Mouse (Mus musculus) adrenal gland (tissue): ENCODE measurements around the gene Kctd15.

Experiments used
- intact Hi-C: fragments of 180-260 bp; cut with DNase I; formaldehyde crosslinking; loops from one replicate; pipeline ENCODE4 v1.15.1; 2025

Kctd15 gene

GRCm38 (mm10) chr7:34669336-34669735, 12.8 kb upstream of the Kctd15 start:
- intact Hi-C loops = no loop called here

DNA sequence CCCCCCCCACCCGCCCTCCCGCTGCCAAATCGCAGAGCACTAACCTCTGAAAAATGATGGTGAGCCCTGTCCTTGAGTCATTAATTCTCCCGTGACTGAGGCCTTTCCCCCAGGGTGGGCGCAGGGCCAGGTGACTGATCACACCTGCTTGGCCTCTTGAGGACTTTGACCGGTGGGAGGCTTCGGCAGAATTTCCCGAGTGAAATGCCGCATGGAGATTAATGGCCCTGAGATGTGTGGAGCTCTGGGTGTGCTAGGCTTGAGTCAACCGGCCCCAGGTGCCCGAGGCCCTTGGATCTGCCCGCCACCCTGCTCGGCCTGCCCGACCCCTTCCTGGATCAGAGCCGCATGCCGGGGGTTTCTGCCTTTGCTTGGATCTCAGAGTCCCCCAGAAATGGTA, 11.3 kb upstream of the Kctd15 start:
- intact Hi-C loops = no loop called here

- intact Hi-C loops = no loop called here
Measured at GRCm38 (mm10) chr7:34663145-34663544, 6.6 kb upstream of the Kctd15 start.

GRCm38 (mm10) chr7:34662227-34662626, 5.7 kb upstream of the Kctd15 start:
- intact Hi-C loops = no loop called here

DNA sequence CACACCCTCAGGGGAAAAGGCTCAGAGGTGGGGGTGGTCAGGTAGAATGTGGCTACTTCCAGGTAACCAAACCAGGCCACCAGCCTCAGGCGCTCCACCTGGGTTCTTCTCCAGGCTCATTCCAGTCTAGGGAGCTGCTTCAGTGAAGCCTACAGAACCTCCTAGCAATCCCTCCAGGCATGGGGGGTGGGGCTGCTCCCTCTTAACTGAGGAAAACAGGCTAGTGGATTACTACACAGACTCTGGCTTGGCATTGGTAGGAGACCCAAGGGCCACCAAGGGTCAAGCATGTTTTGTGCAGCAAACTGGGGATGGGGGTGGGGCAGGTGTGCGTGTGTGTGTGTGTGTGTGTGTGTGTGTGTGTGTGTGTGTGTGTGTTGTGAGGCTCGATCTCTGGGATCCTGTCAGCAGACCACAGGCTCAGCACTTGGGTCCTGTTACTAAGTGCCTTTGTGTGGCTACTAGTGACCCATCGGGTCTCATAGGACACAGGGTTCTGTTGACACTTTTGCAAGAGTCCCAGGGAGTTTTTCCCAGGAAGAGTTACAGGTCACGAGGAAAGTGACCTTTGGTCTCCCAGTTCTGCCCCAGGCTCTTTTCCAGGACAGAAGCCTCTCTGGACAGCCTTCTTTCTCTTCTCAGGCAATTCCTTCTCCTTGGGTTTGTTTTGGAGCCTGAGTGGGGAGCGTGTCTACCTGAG, 3.0 kb upstream of the Kctd15 start:
- intact Hi-C loops = loop anchor here (5.0 kb wide), 2 partner anchors 167 to 252 kb away; no protein-coding TSS in a partner anchor

- intact Hi-C loops = loop anchor here (5.0 kb wide), 2 partner anchors 163 to 248 kb away; no protein-coding TSS in a partner anchor
Measured at GRCm38 (mm10) chr7:34655086-34655839, 1.3 kb downstream of the Kctd15 start.

- intact Hi-C loops = loop anchor here (5.0 kb wide), 3 partner anchors 37 to 247 kb away; no protein-coding TSS in a partner anchor
Measured at GRCm38 (mm10) chr7:34654441-34655085, 2.0 kb downstream of the Kctd15 start.

DNA sequence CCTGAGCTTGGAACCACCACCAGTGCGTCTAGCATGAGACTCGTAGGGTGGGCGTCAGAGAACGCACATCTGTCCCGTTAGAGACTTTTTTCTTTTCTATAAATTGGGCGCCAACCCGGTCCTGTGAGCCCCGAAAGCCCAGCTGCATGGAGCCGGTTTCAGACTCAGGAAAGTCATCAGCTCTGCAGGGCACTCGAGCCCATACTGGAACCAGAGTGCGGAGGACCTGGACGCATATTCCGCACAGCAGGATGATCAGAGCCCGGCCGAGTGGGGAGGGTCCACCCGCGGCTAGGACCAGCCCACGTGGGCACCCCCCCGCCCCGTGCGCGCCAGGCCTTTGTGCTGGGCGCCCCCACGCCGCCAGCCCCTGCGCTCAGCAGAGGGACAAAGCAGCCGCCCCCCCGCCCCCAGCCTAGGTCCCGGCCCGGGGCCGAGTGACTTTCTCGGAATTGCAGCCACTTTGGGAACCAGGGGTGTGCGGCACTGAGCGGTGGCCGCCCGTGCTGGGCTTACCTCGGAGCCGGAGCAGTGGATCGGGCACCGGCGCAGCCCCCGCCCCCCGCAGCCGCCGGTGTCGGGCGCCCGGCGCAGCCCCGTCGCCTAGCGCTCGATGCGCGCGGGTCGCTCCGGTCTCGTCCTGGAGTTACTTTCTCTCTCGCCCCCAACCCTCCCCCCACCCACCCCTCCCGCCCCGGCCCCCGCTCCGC, 2.6 kb downstream of the Kctd15 start:
- intact Hi-C loops = loop anchor here (5.0 kb wide), 1 partner anchor 37 kb away; no protein-coding TSS in a partner anchor

- intact Hi-C loops = loop anchor here (5.0 kb wide), 1 partner anchor 36 kb away; no protein-coding TSS in a partner anchor
Measured at GRCm38 (mm10) chr7:34652751-34653502, 3.6 kb downstream of the Kctd15 start.

- intact Hi-C loops = loop anchor here (5.0 kb wide), 1 partner anchor 34 kb away; no protein-coding TSS in a partner anchor
Measured at GRCm38 (mm10) chr7:34651381-34651780, 5.2 kb downstream of the Kctd15 start.

DNA sequence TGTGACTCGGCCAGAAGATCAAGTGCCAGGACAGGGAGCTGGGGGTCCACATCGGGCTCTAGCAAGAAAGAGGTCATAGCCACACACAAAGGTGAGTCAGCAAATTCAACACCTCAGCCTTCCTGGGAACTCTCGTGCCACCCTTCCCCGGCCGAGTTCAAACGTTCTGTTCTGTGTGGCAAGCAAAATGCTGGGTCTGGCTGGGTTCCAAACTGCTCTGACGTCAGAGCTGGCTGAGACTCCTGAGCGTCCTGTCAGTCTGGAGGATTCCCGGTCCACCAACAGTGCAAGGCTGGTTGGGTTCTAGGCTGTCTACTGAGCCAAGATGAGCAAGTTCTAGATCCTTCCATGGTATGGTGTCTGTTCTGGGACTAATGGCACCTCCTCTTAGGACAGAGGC, 9.5 kb downstream of the Kctd15 start:
- intact Hi-C loops = no loop called here

- intact Hi-C loops = no loop called here
Measured at GRCm38 (mm10) chr7:34646144-34646795, 10.3 kb downstream of the Kctd15 start.

DNA sequence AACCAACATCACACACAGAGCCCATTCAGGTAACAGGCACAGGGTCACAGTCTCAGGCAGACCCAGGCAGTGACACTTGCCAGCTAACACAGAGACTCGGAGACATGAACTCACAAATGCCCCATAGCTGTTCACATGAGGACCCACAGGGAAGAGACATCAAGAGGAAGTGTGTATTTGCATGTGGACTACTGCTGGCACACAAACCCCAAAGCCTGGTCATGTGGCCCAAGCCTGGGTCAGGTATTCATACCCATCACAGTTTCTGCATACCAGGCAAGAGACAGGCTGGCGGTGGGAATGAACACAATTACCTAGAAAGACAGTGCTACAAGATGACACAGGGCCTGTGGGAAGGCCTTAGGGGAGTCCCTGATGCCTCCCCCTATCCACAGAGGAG, 10.9 kb downstream of the Kctd15 start:
- intact Hi-C loops = no loop called here

GRCm38 (mm10) chr7:34644591-34644990, 11.9 kb downstream of the Kctd15 start:
- intact Hi-C loops = no loop called here

GRCm38 (mm10) chr7:34643329-34643728, 13.2 kb downstream of the Kctd15 start:
- intact Hi-C loops = no loop called here

GRCm38 (mm10) chr7:34641968-34642367, 14.6 kb downstream of the Kctd15 start:
- intact Hi-C loops = no loop called here

GRCm38 (mm10) chr7:34639798-34640197, 16.7 kb downstream of the Kctd15 start:
- intact Hi-C loops = no loop called here

GRCm38 (mm10) chr7:34636661-34637060, 19.9 kb downstream of the Kctd15 start:
- intact Hi-C loops = no loop called here

GRCm38 (mm10) chr7:34632966-34633742, 23.4 kb downstream of the Kctd15 start:
- intact Hi-C loops = no loop called here
